In the genomic region with DNA sequence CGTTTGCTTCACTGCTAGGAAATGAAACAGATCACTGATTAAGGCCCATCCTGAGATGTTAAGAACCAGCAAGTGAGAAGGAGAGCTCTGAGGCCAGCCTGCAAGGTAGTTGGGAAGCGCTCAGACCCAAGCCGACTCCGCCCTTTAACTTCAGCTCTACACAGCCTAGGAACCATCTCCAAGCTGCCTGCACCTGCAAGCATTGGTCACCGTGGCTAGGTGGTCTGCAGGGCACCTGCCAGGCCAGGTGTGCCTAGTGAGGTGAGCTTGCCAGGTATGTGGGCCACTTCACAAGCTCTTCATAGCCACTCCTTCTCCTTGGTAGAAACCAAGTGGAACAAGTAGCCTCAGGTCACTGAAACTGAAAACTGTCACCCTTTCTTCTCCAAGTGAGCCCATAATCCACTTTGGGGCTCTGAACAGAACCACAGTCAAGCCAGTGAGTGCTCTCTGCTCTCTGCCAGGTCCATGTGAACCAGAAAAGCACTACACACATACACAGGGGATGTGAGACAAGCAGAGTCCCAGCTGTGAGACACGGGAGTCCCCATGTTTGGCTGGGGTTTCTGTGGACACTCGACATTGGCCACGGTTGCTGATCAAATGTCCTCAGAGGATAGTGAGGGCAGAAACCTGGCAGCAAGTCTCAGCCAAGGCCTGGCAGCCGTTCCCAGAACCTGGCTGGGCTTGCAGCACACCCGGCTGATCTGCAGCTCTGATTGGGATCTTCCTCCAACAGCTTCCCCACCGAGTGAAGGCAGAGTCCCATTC, we compare ENCODE assay signal across 10 mouse cellular contexts. TPM values are rescaled to one million over a fixed set of nuclear protein-coding genes. Genes with fewer than 3 reads are reported as not detected.
A peak's percentile ranks its signal among the peaks of the same experiment; 100 is the strongest.
DNase-seq lines count a peak whose midpoint lies in the region; ATAC-seq and TF ChIP-seq lines count a peak whose summit lies in the region.
"Had no signal": no experiment of that assay in that cellular context is flagged by ENCODE, and none has a peak within 500 bp of the region (broad histone marks: within the 10 kb centered on the region; RNA-seq: fewer than 3 reads in every experiment).

No protein-coding gene starts in this region.

- ATAC-seq in heart, embryonic 11.5 days (replicated peaks; ENCODE audit: insufficient number of reproducible peaks, low FRiP score, low TSS enrichment): no peak
- ATAC-seq in lung, embryonic 16.5 days (ENCODE audit: low read depth): peak; percentile 78
- ATAC-seq in monocyte, adult 5-6 weeks (replicated peaks; ENCODE audit: insufficient number of reproducible peaks, low FRiP score, low TSS enrichment, poor library complexity, severe bottlenecking): no peak

- no peaks in the 10 kb centered on the region for H3K4me1 ChIP-seq in heart, embryonic 11.5 days (ENCODE audit: control insufficient read depth, insufficient read depth, low read length)
- H3K4me1 ChIP-seq in lung, embryonic 16.5 days (replicated peaks; ENCODE audit: control insufficient read depth, insufficient read depth, low read length): peaks cover 14% of the 10 kb centered on the region

- H3K4me2 ChIP-seq in heart, embryonic 11.5 days: no peak overlapping the region
- no peak overlapping the region for H3K4me2 ChIP-seq in lung, embryonic 16.5 days (ENCODE audit: low read depth, low read length)
- H3K4me2 ChIP-seq: limb, embryonic 15.5 days had no signal

- no peak overlapping the region for H3K27ac ChIP-seq in heart, embryonic 11.5 days (ENCODE audit: low read depth, low read length)
- H3K27ac ChIP-seq in gastrocnemius, adult 2 months: peak overlapping the region; percentile 72
- H3K27ac ChIP-seq in lung, embryonic 16.5 days (ENCODE audit: low read length): peak overlapping the region; percentile 78

- no peaks in the 10 kb centered on the region for H3K9me3 ChIP-seq in heart, embryonic 11.5 days (replicated peaks; ENCODE audit: control insufficient read depth, low read length)
- no peaks in the 10 kb centered on the region for H3K9me3 ChIP-seq in lung, embryonic 16.5 days (ENCODE audit: control insufficient read depth, low read length)
- H3K9me3 ChIP-seq: limb, embryonic 15.5 days had no signal

- H3K27me3 ChIP-seq in heart, embryonic 11.5 days (ENCODE audit: control insufficient read depth, insufficient read depth, low read length): peaks cover 24% of the 10 kb centered on the region
- no peaks in the 10 kb centered on the region for H3K27me3 ChIP-seq in lung, embryonic 16.5 days (ENCODE audit: control insufficient read depth, insufficient read depth, low read depth, low read length)
- H3K27me3 ChIP-seq: limb, embryonic 15.5 days had no signal

- intact Hi-C loops in gastrocnemius, adult 2 months (cut with DNase I): loop anchor here (5.0 to 10.0 kb wide), 2 partner anchors 38 to 130 kb away; no protein-coding TSS in a partner anchor

- no peak overlapping the region for H3K9ac ChIP-seq in heart, embryonic 11.5 days (ENCODE audit: low read depth, low read length)
- no peak overlapping the region for H3K9ac ChIP-seq in lung, embryonic 16.5 days (ENCODE audit: low read length)
- H3K9ac ChIP-seq: limb, embryonic 15.5 days had no signal

- TF ChIP-seq CTCF in gastrocnemius, adult 2 months (IDR thresholded peaks at IDR 0.05): no peak

- DNase-seq in heart, adult 11 months: peak; percentile 98
- peak; percentile 45 for DNase-seq in adrenal gland, postnatal 25 days
- peak; percentile 92 for DNase-seq in gastrocnemius, adult 2 months
- no peak for DNase-seq in embryo, embryonic 10.5 days (ENCODE audit: low spot score)
- DNase-seq in MN1 (ENCODE audit: low spot score): no peak

- H3K36me3 ChIP-seq in heart, embryonic 11.5 days (ENCODE audit: control insufficient read depth, insufficient read depth, low read length): no peaks in the 10 kb centered on the region
- no peaks in the 10 kb centered on the region for H3K36me3 ChIP-seq in lung, embryonic 16.5 days (ENCODE audit: control insufficient read depth, insufficient read depth, low read length)
- H3K36me3 ChIP-seq: limb, embryonic 15.5 days had no signal

- 65% methylated on average over 11 of the region's 11 CpGs for WGBS in heart, embryonic 11.5 days (ENCODE audit: insufficient replicate concordance)
- 32% methylated on average over 11 of the region's 11 CpGs for WGBS in lung, embryonic 16.5 days

- no peak overlapping the region for H3K4me3 ChIP-seq in heart, embryonic 11.5 days (ENCODE audit: low read depth, low read length)
- peak overlapping the region; percentile 30 for H3K4me3 ChIP-seq in gastrocnemius, adult 2 months
- no peak overlapping the region for H3K4me3 ChIP-seq in lung, embryonic 16.5 days (ENCODE audit: low read length)
- H3K4me3 ChIP-seq: limb, embryonic 15.5 days; myocyte had no signal

RNA-seq across cellular contexts. Expression of a gene that starts 34.9 kb away (rescaled TPM):
- 22.7 and 25.7 TPM in 2 replicates for polyA plus RNA-seq in heart, embryonic 11.5 days (2014; fragmentation: Nextera tagmentation; extraction: Ambion mirVana)
- total RNA-seq in adrenal gland, postnatal 25 days (2021): 14.5 and 14.8 TPM in 2 replicates
- total RNA-seq in gastrocnemius, adult 2 months (2021): 10 to 100 TPM; 40.6 to 65.5 TPM
- 46.1 and 48.9 TPM in 2 replicates for polyA plus RNA-seq in lung, embryonic 16.5 days (2015; fragmentation: Nextera tagmentation; extraction: Ambion mirVana)
- total RNA-seq in monocyte, adult 5-6 weeks (2017): 0.48 to 0.78 TPM in 2 of 3 replicates, not detected in the other

RNA-seq across cellular contexts. Expression of a gene that starts 40.3 kb away (rescaled TPM):
- 1.8 and 2.7 TPM in 2 replicates for polyA plus RNA-seq in heart, embryonic 11.5 days (2014; fragmentation: Nextera tagmentation; extraction: Ambion mirVana)
- total RNA-seq in adrenal gland, postnatal 25 days (2021): 0.57 and 0.85 TPM in 2 replicates
- total RNA-seq in gastrocnemius, adult 2 months (2021): 1 to 10 TPM; 2.3 to 2.7 TPM
- polyA plus RNA-seq in lung, embryonic 16.5 days (2015; fragmentation: Nextera tagmentation; extraction: Ambion mirVana): 3.3 and 3.5 TPM in 2 replicates
- total RNA-seq in monocyte, adult 5-6 weeks (2017): not detected in 3 replicates

Comparison
In these comparisons a context has a peak if more than half of its experiments do, and no peak if none do; other contexts are left out.
1. DNase-seq: peak in heart, adult 11 months (single experiment), adrenal gland, postnatal 25 days (single experiment) and gastrocnemius, adult 2 months (single experiment); none in embryo, embryonic 10.5 days (single experiment) and MN1 (single experiment).